Mouse (Mus musculus) testis, postnatal 10 days (tissue): ENCODE data around the gene Tmod1.
A peak's percentile ranks its signal among the peaks of the same experiment; 100 is the strongest.

Experiments used
- DNase-seq: peaks from one replicate; pipeline ENCODE4 v3.0.0; 2021; ENCODE audit warnings: low spot score

Tmod1 gene

GRCm38 (mm10) chr4:46038892-46039751 is at the start of gene Tmod1:
Gene Tmod1, plus strand, starts transcription at chr4:46038935.
- DNase-seq, result peak; percentile 71

GRCm38 (mm10) chr4:45990427-45991135 is 48.2 kb upstream of the Tmod1 start:
- DNase-seq, result no peak

- DNase-seq, result no peak
Observed at GRCm38 (mm10) chr4:45998536-45998935, 40.2 kb upstream of the Tmod1 start.

GRCm38 (mm10) chr4:46008142-46008793 is 30.5 kb upstream of the Tmod1 start:
- DNase-seq, result no peak

GRCm38 (mm10) chr4:46011698-46012097 is 27.0 kb upstream of the Tmod1 start:
- DNase-seq, result no peak

GRCm38 (mm10) chr4:46015605-46016004 is 23.1 kb upstream of the Tmod1 start:
- no peak for DNase-seq

GRCm38 (mm10) chr4:46023021-46023481 is 15.7 kb upstream of the Tmod1 start:
- no peak for DNase-seq

- DNase-seq, result peak; percentile 67
Observed at GRCm38 (mm10) chr4:46025893-46026292, 12.8 kb upstream of the Tmod1 start.

GRCm38 (mm10) chr4:46028224-46028623 is 10.5 kb upstream of the Tmod1 start:
- no peak for DNase-seq

GRCm38 (mm10) chr4:46028781-46029180 is 10.0 kb upstream of the Tmod1 start:
- no peak for DNase-seq

- DNase-seq, result peak; percentile 64
Observed at GRCm38 (mm10) chr4:46029552-46029951, 9.2 kb upstream of the Tmod1 start.

GRCm38 (mm10) chr4:46032448-46032847 is 6.3 kb upstream of the Tmod1 start:
- DNase-seq, result no peak

GRCm38 (mm10) chr4:46033197-46033596 is 5.5 kb upstream of the Tmod1 start:
- no peak for DNase-seq

GRCm38 (mm10) chr4:46038591-46038891 is 194 bp upstream of the Tmod1 start:
- no peak for DNase-seq

- DNase-seq, result no peak
Observed at GRCm38 (mm10) chr4:46039899-46040298, 1.2 kb downstream of the Tmod1 start.

- DNase-seq, result no peak
Observed at GRCm38 (mm10) chr4:46040594-46041192, 2.0 kb downstream of the Tmod1 start.

GRCm38 (mm10) chr4:46041761-46042504 is 3.2 kb downstream of the Tmod1 start:
- DNase-seq, result no peak

- DNase-seq, result no peak
Observed at GRCm38 (mm10) chr4:46042505-46042850, 3.7 kb downstream of the Tmod1 start.

GRCm38 (mm10) chr4:46043361-46043760 is 4.6 kb downstream of the Tmod1 start:
- no peak for DNase-seq

- no peak for DNase-seq
Observed at GRCm38 (mm10) chr4:46047971-46048370, 9.2 kb downstream of the Tmod1 start.

GRCm38 (mm10) chr4:46048418-46048817 is 9.7 kb downstream of the Tmod1 start:
- no peak for DNase-seq
